Mouse (Mus musculus): ENCODE measurements around the gene Nlrc3. TPM values are rescaled to one million over a fixed set of nuclear protein-coding genes. Genes with fewer than 3 reads are reported as not detected.

Gene Nlrc3
- polyA plus RNA-seq, 1 experiment from 2014 or later = 1.2 TPM

GRCm38 (mm10) chr16:3923966-3924365 lies 52.5 kb downstream of the Nlrc3 start:
- H3K4me2 ChIP-seq (replicated peaks) = no peak overlapping the region
- H3K27me3 ChIP-seq = no peaks in the 10 kb centered on the region
- no peaks in the 10 kb centered on the region for H3K9me3 ChIP-seq
- H3K27ac ChIP-seq (replicated peaks) = no peak overlapping the region
- H3K4me1 ChIP-seq = no peaks in the 10 kb centered on the region
- 85% methylated on average over 4 of the region's 4 CpGs for WGBS
- no peak overlapping the region for H3K4me3 ChIP-seq
- H3K36me3 ChIP-seq = peaks cover 67% of the 10 kb centered on the region
- H3K9ac ChIP-seq (replicated peaks) = no peak overlapping the region
- ATAC-seq (ENCODE audit: low FRiP score, low read depth) = no peak

GRCm38 (mm10) chr16:3923515-3923914 lies 52.9 kb downstream of the Nlrc3 start:
- no peaks in the 10 kb centered on the region for H3K9me3 ChIP-seq
- H3K27me3 ChIP-seq = no peaks in the 10 kb centered on the region
- H3K36me3 ChIP-seq = peaks cover 65% of the 10 kb centered on the region
- no peak overlapping the region for H3K4me2 ChIP-seq (replicated peaks)
- 92% methylated on average over 3 of the region's 3 CpGs for WGBS
- ATAC-seq (ENCODE audit: low FRiP score, low read depth) = no peak
- no peak overlapping the region for H3K9ac ChIP-seq (replicated peaks)
- H3K27ac ChIP-seq (replicated peaks) = no peak overlapping the region
- no peak overlapping the region for H3K4me3 ChIP-seq
- no peaks in the 10 kb centered on the region for H3K4me1 ChIP-seq

- Histone ChIP-seq H3K36me3 (peaks cover 53% of the 10 kb centered on the region), H3K4me1 (no peaks in the 10 kb centered on the region), H3K9ac (replicated peaks) (no peak overlapping the region), H3K27me3 (no peaks in the 10 kb centered on the region), H3K4me3 (no peak overlapping the region), H3K27ac (replicated peaks) (no peak overlapping the region), H3K9me3 (no peaks in the 10 kb centered on the region), H3K4me2 (replicated peaks) (no peak overlapping the region)
- no peak for ATAC-seq (ENCODE audit: low FRiP score, low read depth)
- 99% methylated on average over 2 of the region's 2 CpGs for WGBS
Measured at GRCm38 (mm10) chr16:3920756-3921155, 55.7 kb downstream of the Nlrc3 start.

- Histone ChIP-seq H3K4me2 (replicated peaks) (peak overlapping the region; percentile 77), H3K4me3 (peak overlapping the region; percentile 59), H3K9me3 (no peaks in the 10 kb centered on the region), H3K36me3 (peaks cover 45% of the 10 kb centered on the region), H3K27me3 (no peaks in the 10 kb centered on the region), H3K27ac (replicated peaks) (peak overlapping the region; percentile 67), H3K9ac (replicated peaks) (peak overlapping the region; percentile 69), H3K4me1 (peaks cover 16% of the 10 kb centered on the region)
- ATAC-seq (ENCODE audit: low FRiP score, low read depth) = no peak
- WGBS = 11% methylated on average over 20 of the region's 20 CpGs
Measured at GRCm38 (mm10) chr16:3909118-3909517, 67.3 kb downstream of the Nlrc3 start.

GRCm38 (mm10) chr16:3908537-3909111 lies 67.8 kb downstream of the Nlrc3 start, which contains the start of the genes 1700037C18Rik and Cluap1:
Gene 1700037C18Rik (minus strand): TSS chr16:3908689.
Gene Cluap1 (plus strand): TSS chr16:3908801.
- peak; percentile 98 for ATAC-seq (ENCODE audit: low FRiP score, low read depth)
- peaks cover 46% of the 10 kb centered on the region for H3K36me3 ChIP-seq
- peak within 1 kb of the TSS; percentile 67 for H3K27ac ChIP-seq (replicated peaks)
- H3K27me3 ChIP-seq = no peaks in the 10 kb centered on the region
- under 1% methylated on average over 33 of the region's 33 CpGs for WGBS
- peaks cover 16% of the 10 kb centered on the region for H3K4me1 ChIP-seq
- peak within 1 kb of the TSS; percentile 77 for H3K4me2 ChIP-seq (replicated peaks)
- H3K9me3 ChIP-seq = no peaks in the 10 kb centered on the region
- H3K4me3 ChIP-seq = peak within 1 kb of the TSS; percentile 59
- H3K9ac ChIP-seq (replicated peaks) = peak within 1 kb of the TSS; percentile 69

- no peak overlapping the region for H3K27ac ChIP-seq (replicated peaks)
- no peak overlapping the region for H3K9ac ChIP-seq (replicated peaks)
- WGBS = 76% methylated on average over 2 of the region's 2 CpGs
- no peaks in the 10 kb centered on the region for H3K27me3 ChIP-seq
- H3K4me2 ChIP-seq (replicated peaks) = no peak overlapping the region
- H3K4me1 ChIP-seq = peaks cover 16% of the 10 kb centered on the region
- H3K36me3 ChIP-seq = peaks cover 43% of the 10 kb centered on the region
- no peaks in the 10 kb centered on the region for H3K9me3 ChIP-seq
- no peak for ATAC-seq (ENCODE audit: low FRiP score, low read depth)
- no peak overlapping the region for H3K4me3 ChIP-seq
Measured at GRCm38 (mm10) chr16:3907471-3907870, 69.0 kb downstream of the Nlrc3 start.

- Histone ChIP-seq H3K9ac (replicated peaks) (no peak overlapping the region), H3K4me1 (no peaks in the 10 kb centered on the region), H3K27me3 (no peaks in the 10 kb centered on the region), H3K27ac (replicated peaks) (no peak overlapping the region), H3K9me3 (no peaks in the 10 kb centered on the region), H3K4me2 (replicated peaks) (no peak overlapping the region), H3K36me3 (peaks cover 59% of the 10 kb centered on the region), H3K4me3 (no peak overlapping the region)
- ATAC-seq (ENCODE audit: low FRiP score, low read depth) = no peak
- WGBS = 89% methylated on average over 1 of the region's 1 CpGs
Measured at GRCm38 (mm10) chr16:3896553-3896952, 79.9 kb downstream of the Nlrc3 start.

- no peak overlapping the region for H3K9ac ChIP-seq (replicated peaks)
- no peaks in the 10 kb centered on the region for H3K9me3 ChIP-seq
- no peak overlapping the region for H3K4me2 ChIP-seq (replicated peaks)
- WGBS = 94% methylated on average over 6 of the region's 6 CpGs
- no peak for ATAC-seq (ENCODE audit: low FRiP score, low read depth)
- H3K27ac ChIP-seq (replicated peaks) = no peak overlapping the region
- H3K27me3 ChIP-seq = no peaks in the 10 kb centered on the region
- H3K36me3 ChIP-seq = peaks cover 54% of the 10 kb centered on the region
- no peaks in the 10 kb centered on the region for H3K4me1 ChIP-seq
- H3K4me3 ChIP-seq = no peak overlapping the region
Measured at GRCm38 (mm10) chr16:3896046-3896445, 80.4 kb downstream of the Nlrc3 start.

- 82% methylated on average over 9 of the region's 9 CpGs for WGBS
- no peak for ATAC-seq (ENCODE audit: low FRiP score, low read depth)
- peaks cover 47% of the 10 kb centered on the region for H3K36me3 ChIP-seq
Measured at GRCm38 (mm10) chr16:3895173-3895792, 81.1 kb downstream of the Nlrc3 start.

More at GRCm38 (mm10) chr16:3895173-3895792, 81.1 kb downstream of the Nlrc3 start:
- Histone ChIP-seq H3K4me2 (replicated peaks) (no peak overlapping the region), H3K4me3 (no peak overlapping the region), H3K9me3 (no peaks in the 10 kb centered on the region), H3K4me1 (no peaks in the 10 kb centered on the region), H3K27ac (replicated peaks) (no peak overlapping the region), H3K27me3 (no peaks in the 10 kb centered on the region), H3K9ac (replicated peaks) (no peak overlapping the region)

Small RNAs within 50 kb of the gene (microRNA-seq; reads per million reads assigned to microRNA genes)
- gene Gm23493 = not detected

Other genes with a start within 250 kb of the Nlrc3 start
- 57.9 and 59.9 TPM in 2 replicates for gene Zfp263, start 232.5 kb downstream of the Nlrc3 start, polyA plus RNA-seq (2016; fragmentation: Nextera tagmentation; extraction: Ambion mirVana)
- gene Olfr15, start 145.8 kb downstream of the Nlrc3 start, polyA plus RNA-seq (2016; fragmentation: Nextera tagmentation; extraction: Ambion mirVana) = not detected in 2 replicates
- 1.6 and 2.1 TPM in 2 replicates for gene Zfp174, start 129.4 kb downstream of the Nlrc3 start, polyA plus RNA-seq (2016; fragmentation: Nextera tagmentation; extraction: Ambion mirVana)
- 66.0 and 70.2 TPM in 2 replicates for gene Naa60, start 104.3 kb downstream of the Nlrc3 start, polyA plus RNA-seq (2016; fragmentation: Nextera tagmentation; extraction: Ambion mirVana)
- gene Zfp597, start 92.1 kb downstream of the Nlrc3 start, polyA plus RNA-seq (2016; fragmentation: Nextera tagmentation; extraction: Ambion mirVana) = 12.7 and 13.5 TPM in 2 replicates
- gene Gm20695, start 92.0 kb downstream of the Nlrc3 start, polyA plus RNA-seq (2016; fragmentation: Nextera tagmentation; extraction: Ambion mirVana) = 2.6 and 3.3 TPM in 2 replicates
- 5.7 and 7.5 TPM in 2 replicates for gene 1700037C18Rik, start 67.9 kb downstream of the Nlrc3 start, polyA plus RNA-seq (2016; fragmentation: Nextera tagmentation; extraction: Ambion mirVana)
- 24.9 and 25.8 TPM in 2 replicates for gene Cluap1, start 67.8 kb downstream of the Nlrc3 start, polyA plus RNA-seq (2016; fragmentation: Nextera tagmentation; extraction: Ambion mirVana)
- gene Slx4, start 27.1 kb upstream of the Nlrc3 start, polyA plus RNA-seq (2016; fragmentation: Nextera tagmentation; extraction: Ambion mirVana) = 29.9 and 30.3 TPM in 2 replicates
- 6.2 and 7.8 TPM in 2 replicates for gene Dnase1, start 60.3 kb upstream of the Nlrc3 start, polyA plus RNA-seq (2016; fragmentation: Nextera tagmentation; extraction: Ambion mirVana)
- gene Trap1, start 101.2 kb upstream of the Nlrc3 start, polyA plus RNA-seq (2016; fragmentation: Nextera tagmentation; extraction: Ambion mirVana) = 59.7 and 62.8 TPM in 2 replicates
- 39.9 and 41.3 TPM in 2 replicates for gene Crebbp, start 237.4 kb upstream of the Nlrc3 start, polyA plus RNA-seq (2016; fragmentation: Nextera tagmentation; extraction: Ambion mirVana)

Measured in midbrain, embryonic 12.5 days (tissue).